Mouse (Mus musculus) left cerebral cortex, postnatal 14 days (tissue): ENCODE measurements at regions not wholly inside any gene's neighbourhood (a gene's known extent, or its start where the extent isn't known, plus 50 kb on each side); places are given as distances from the start of the nearest gene placed in this dataset.
"Not testable (repeated sequence)": the region's sequence is repeated elsewhere in the genome, so short reads cannot be mapped to it uniquely, and the experiment has no call there.

Experiments
- DNase-seq, 2 experiments: peaks; one replicate each; pipeline ENCODE4 v3.0.0; 2021 to 2022; ENCODE audit warnings: low spot score in 2 of 2, mixed read lengths in 1 of 2
- intact Hi-C: fragments of 180-260 bp; cut with DNase I; formaldehyde crosslinking; loops from one replicate; pipeline ENCODE4 v1.15.1; 2025

DNA sequence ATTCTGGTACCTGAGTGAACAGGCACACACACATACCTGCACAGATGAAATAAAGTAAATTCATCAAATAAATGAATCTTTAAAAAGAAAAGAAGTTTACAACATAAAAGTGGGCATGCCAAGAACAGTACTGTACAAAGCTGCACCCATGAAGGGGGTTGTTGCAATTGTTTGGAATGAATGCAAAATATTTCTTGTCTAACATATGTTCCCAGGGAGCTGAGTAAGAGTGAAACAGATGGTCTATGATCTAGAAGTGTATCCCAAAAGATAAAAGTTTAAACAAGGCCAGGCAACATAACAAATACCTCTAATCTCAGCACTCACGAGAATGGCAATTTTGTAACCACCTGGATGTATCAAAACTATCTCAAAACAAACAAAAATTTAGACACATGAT, 1685.5 kb upstream of the Dsel start:
- DNase-seq, result peak in 1 of 2 experiments; percentile 2

DNA sequence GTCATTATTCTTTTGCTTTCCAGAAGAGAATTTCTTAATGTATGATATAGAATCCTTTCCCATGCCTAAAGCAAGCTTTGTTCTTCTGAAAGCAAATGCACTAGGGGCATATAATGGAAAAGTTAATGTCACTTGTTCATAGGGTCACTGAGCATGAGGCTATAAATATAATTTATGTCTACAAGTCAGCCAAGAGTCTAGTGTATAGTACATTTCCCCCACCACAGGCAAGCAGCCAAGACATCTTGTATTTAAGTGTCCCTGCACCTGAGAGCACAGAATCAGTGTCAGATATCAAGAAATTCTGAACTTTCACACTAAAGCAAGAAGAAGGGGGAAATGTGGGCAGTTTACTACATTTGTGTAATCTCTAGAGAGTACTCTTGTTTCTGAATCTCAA, 1675.3 kb upstream of the Dsel start:
- intact Hi-C loops, result no loop called here
- no peak for DNase-seq

More for the DNA sequence above, 1685.5 kb upstream of the Dsel start:
- intact Hi-C loops, result no loop called here

DNA sequence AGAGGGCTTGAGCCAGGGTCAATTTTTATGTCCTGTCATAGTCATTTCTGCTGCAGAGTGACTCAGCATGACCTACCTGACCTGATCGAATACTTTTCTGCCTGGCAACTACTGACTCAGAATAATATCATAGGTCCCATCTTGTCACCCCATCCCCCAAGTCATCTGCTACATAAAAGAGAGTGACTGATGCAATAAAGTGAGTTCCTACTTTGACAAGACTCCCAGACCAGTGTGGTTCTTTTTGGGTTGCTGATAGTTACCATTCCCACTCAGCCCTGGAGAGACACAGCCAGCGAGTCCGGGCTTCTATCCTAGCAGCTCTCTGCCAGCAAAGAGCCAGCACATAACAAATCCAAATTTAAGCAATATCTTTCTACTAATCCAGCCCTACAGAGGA, 1665.8 kb upstream of the Dsel start:
- DNase-seq, result no peak
- intact Hi-C loops, result no loop called here

DNA sequence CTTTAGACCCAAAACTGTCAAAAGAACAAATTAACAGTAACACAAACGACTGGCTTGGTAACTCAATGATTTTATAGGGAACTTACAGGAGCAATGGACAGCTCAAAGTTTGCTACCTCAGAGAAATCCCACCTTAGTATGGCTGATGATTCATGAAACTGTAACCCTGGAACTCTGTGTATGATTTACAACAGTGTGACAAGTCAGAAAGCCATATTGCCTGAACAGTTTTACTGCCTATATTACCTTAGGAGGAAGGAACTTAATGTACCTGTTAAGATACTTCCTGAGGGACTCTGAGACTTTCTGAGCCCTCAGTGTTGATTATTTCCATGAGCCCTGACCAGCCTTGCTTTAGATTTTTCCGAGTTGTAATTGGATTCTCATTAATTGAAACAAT, 1631.3 kb upstream of the Dsel start:
- intact Hi-C loops, result no loop called here
- no peak for DNase-seq

DNA sequence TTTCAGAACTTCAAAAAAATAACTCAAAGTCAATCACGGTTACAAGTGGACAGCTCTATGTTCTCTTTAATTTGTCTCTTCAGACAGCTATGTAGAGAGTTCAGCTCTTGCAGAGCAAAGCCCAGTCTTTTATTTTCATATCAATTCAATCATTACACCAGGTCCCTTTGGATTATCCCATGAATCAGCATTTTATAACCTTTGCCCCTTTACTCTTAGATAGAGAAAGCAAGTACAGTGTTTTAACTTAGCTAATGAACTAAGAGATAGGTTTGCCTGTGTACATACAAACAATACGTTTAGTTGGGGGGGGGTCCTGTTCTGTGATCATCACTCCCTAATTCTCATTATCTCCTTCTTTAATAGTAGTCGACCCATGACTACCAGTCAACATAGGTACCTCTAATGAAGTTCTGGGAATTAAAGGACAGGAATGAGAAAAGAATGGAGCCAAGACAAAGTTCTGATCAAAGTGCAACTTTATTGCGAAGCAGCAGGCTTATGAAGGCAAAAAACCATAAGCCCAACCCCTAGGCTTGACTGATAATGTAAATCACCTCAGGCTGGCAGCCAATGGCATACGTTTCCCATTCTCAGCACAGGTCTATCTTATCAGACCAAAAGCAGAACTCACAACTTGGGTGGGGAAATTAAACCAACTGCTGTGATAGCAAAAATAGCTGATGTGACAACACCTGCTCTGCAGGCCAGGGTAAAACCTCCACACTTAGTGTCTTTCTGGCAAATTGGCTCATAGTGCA, 1625.7 kb upstream of the Dsel start:
- intact Hi-C loops, result no loop called here
- no peak for DNase-seq

DNA sequence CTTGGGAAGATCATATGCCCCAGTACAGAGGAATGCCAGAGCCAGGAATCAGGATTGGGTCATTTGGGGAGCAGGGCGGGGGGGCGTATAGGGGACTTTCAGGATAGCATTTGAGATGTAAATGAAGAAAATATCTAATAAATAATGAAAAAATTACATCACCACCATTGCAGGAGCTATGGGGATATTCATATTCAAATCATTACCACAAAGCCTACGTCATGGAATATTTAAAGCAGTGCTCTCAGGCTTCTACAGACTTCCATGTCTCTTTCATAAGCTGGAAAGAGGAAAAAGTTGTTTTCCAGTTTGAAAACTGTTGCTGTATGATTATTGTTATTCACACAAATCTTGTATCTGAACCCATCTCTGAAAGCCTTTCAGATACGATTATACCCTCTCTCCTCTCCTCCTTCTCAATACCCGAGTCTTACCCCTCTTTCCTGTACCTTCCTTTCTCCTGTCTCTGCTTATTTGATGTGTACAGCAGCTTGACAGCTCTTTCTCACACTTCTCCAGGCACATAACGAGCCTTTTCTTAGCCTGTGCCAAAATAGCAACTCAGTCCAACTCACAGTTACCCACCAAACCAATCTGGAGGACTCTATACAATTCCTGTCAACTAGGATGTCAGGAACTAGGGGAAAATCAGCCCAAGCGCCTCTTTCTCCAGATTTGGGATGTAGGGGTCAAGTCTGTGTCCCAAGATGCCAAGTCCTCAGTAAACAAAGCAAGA, 1592.0 kb upstream of the Dsel start:
- intact Hi-C loops, result no loop called here
- DNase-seq, result peak; percentile 3 to 12

DNA sequence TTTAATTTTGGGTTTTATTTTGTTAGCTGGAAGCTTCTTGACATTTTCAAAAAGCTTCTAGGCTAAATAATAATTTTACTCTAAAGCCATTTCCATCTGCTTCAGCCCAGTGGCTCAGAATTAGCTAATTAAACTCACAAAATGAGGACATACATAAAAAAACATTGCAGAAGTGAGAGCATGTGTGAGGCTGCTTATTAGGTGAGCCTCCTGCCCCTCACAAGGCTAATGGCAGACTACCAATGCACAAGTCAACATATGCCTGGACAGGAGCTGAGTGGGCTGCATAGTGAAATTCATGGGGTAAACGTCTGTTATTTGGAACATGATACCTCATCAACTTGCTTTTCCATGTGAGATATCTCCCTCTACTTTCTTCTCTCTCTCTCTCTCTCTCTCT, 1569.0 kb upstream of the Dsel start:
- no peak for DNase-seq
- intact Hi-C loops, result no loop called here

DNA sequence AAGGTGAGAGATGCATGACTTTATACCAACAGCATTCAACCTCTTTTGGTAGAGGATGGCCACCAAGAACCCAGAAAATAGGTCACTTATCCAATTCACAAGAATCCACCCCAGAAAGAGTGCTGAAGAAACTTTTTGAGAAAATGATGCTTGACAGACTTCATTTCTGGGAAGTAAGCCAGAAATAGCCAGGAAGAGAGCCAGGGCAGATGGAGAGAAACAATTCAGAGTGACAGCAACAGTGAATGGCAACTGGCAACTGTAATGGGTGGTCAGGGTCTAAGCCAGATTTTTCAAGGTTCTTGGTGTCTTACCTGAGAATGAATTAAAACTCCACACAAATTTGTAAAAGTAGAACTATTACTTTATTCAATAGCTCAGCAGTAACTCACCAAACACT, 1566.5 kb upstream of the Dsel start:
- DNase-seq, result peak in 1 of 2 experiments; percentile 2
- intact Hi-C loops, result no loop called here

DNA sequence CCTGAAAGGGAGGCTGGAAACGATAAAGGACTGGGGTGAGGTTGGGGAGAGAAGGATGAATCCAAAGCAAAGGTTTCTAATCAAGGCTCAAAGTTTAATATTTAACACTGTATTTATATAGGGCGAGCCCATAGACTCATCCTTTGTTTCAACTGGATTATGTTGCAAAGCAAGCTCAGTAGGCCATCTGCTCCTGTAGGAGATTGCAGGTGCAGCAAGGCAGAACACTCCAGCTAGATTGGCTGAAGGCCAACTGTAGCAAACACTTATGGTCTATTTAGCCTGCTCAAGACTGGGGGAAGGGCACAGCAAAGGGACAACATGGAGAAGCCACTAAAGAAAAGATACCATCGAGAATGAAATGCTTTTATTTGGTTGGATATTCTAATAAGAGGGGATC, 1548.1 kb upstream of the Dsel start:
- peak in 1 of 2 experiments; percentile 16 for DNase-seq
- intact Hi-C loops, result no loop called here

DNA sequence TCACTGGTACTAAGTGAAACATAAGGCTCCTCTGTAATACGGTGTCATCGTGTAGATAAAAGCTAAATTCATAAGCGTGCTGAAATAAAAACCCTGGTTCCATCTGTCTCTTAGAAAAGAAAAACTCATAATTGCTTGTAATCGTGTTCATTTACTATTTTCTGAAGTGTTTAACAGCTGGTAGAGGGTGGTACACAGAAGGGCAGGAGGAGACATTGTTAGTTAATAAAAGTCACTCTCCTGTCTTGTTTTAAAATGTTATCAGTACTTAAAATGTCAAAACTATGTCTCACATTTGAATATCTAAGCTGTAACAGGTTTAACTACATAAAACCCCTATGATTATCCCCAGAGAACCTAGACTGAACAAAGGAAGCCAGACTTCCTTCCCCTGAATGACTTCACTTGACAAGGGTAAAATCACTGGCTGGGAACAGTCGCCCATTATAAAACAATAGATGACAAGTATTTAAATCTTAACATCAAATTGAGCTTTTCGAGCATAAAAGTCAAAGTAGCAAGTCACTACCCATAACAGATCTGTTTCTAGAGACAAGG, 1530.6 kb upstream of the Dsel start:
- DNase-seq, result peak in 1 of 2 experiments; percentile 8

DNA sequence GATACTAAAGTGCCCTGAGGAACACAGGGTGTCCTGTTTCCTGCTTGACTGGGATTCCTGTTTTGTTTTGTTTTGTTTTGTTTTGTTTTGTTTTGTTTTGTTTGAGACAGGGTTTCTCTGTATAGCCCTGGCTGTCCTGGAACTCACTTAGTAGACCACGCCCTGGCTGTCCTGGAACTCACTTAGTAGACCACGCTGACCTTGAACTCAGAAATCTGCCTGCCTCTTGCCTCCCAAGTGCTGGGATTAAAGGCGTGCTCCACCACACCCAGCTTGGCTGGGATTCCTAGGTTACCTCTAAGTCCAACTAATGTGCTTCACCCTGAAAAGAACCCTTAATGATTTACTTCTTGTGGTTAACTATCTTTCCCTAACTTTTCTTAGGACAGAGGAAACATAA, 1529.6 kb upstream of the Dsel start:
- DNase-seq, result not testable (repeated sequence)

More for the DNA sequence above, 1530.6 kb upstream of the Dsel start:
- intact Hi-C loops, result no loop called here

DNA sequence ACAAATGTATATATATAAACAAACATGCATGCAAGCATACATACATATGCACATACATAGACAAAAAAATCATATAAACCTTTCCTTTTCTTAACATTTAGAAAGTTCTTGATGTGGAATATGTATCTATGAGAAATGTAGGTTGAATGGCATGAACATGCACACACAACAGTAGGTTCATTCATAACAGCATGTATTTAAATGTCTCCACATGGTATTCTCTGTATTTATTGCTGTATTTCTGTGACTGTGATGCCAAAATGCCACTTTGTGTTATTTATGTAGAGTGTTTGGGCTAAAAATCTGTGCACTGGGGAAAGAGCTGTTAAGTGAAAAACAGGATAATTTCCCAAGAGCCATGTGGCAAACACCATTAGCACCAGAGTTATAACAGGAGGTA, 1528.2 kb upstream of the Dsel start:
- no peak for DNase-seq
- intact Hi-C loops, result no loop called here

More for the DNA sequence above, 1529.6 kb upstream of the Dsel start:
- intact Hi-C loops, result not testable (repeated sequence)

DNA sequence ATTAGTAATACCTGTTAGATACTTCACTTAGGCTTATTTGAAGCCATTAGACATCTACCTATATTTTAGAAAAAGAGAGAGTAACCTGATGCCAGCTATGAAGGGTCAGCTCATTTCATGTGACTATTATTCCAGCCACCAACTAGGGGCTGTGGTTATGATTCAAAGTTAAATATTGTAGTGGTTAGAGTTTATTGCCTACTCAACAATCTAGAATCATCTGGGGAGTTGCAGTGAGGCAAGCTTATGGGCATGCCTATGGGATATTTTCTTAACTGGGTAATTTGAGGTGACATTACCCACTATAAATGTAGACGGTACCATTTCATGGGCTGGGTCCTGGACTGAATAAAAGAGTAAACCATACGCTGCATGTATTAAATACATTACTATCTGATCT, 1525.2 kb upstream of the Dsel start:
- DNase-seq, result no peak
- intact Hi-C loops, result no loop called here

DNA sequence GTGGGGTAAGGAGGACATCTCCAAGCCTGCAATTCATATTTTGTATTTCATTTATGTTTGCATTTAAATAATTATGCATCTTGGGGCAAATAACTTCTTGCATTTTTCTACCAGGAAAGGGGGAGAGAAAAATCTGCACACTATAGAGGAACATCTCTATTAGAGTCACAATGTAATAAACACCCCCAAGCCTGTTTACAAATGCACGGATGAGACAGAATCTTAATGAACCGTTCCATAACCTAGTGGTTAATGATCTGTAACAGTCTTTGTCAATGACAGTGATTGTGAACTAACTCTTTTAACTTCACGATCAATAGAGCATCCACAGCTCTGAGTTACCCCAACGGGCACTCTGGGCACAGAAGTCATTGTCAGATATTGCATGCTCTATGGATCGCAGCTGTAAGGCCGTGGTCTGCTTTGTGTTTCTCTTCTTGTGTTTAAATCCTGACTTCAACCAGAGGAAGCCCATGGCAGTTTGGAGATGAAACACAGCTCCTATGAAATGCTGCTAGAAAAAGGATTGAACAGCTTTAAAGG, 1520.2 kb upstream of the Dsel start:
- intact Hi-C loops, result no loop called here
- no peak for DNase-seq

DNA sequence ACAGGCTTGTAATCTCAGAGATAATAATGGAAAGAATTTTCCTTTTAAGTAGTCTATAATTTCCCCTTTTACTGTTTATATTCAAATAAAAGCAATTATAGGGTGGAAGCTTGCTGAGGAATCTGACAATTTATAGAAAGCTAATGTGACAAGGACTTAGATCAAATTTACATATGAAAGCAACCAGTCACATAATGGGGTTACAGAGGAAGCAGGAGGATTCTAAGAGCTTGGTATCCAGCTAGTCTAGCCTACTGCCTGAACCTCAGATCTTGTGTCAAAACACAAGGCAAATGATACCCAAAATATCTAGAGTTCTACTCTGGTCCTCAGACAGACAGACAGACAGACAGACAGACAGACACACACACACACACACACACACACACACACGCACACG, 1519.0 kb upstream of the Dsel start:
- DNase-seq, result no peak
- intact Hi-C loops, result no loop called here

DNA sequence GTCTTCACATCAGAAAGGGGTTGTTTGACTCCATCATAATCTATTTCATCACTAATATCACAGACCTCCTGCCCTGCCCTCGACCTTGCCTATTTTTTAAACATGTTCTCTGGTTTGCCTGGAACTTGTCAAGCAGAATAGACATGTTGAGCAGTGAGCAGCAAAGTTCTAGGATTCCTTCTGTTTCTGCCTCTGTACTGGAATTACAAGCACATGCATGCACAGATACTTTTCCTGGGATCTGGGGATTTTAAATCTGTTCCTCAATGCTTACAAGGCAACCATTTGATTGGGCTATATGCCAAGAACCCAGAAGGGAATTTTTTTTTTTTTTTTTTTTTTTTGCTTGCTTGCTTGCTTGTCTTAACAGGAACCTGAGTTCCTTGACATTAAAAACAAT, 1508.0 kb upstream of the Dsel start:
- intact Hi-C loops, result no loop called here
- DNase-seq, result no peak

DNA sequence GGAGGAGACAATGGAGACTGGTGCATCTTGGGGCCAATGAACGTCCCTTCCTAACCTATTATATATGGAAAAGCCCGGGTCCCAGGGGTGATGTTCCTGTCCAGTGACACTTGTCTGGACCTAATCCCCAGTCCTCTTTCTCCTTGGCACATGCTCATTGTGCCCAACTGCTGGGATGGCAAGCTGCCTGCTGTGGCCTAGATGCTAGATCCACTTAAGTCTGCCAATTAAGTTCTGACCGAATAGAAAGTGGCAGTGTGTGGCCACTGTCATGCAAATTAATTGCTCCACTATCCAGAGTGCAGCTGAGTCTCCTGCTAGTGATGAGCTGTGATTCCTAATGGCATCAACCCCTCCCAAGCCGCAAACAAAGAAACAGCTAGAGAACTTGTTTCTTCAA, 1493.5 kb upstream of the Dsel start:
- intact Hi-C loops, result no loop called here
- no peak for DNase-seq

DNA sequence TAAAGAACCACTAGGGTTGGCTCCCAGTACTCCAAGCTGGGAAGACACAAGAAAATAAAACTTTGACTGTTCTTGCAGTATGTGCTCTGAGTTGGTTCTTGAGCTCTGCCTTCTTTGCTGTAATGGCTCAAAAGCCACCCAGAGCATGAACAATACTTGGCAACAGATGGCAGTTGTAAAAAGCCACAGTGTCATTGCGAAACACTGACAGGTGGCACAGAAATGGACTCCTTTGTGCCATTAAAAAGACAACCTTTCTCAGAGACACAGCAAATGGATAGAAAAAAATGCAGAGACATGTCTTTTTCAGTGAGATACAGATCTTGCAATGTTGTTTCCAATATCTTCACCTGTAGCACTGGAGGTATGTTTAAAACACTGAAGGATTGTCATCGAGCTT, 1443.3 kb upstream of the Dsel start:
- intact Hi-C loops, result no loop called here
- no peak for DNase-seq

DNA sequence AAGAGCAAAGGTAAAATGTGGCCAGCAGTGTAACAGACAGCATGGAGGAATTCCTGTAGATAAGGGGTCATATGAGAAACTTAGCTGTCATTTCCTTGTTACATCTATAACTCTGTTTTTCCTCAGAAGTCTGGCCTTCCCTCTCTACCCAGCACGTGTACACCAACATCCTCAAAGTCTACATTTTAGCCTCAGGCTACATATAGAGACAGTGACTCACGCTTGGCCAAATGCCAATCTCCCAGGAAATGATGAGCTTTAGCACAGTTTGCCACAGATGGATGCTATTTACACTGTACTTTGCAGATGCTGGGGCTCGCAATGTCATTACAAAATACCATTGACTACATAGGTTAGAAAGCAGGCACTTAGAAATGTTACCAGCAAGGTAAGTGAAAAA, 1433.1 kb upstream of the Dsel start:
- DNase-seq, result peak; percentile 78 to 88
- intact Hi-C loops, result no loop called here

DNA sequence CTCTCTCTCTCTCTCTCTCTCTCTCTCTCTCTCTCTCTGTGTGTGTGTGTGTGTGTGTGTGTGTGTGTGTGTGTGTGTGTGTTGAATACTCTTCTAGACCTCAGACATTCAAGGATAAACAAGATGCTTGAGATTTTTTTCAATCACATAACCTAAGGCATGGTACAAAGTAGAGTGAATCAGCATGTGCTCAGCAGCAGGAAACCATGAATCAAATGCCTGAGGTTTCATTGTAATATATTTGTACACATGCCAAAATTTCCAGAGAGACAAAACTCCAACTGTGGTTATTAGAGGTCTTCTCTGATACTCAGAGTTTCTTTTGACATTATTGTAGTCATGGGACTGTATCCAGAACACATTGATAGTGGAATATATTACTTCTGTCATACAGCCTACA, 1423.5 kb upstream of the Dsel start:
- no peak for DNase-seq
- intact Hi-C loops, result no loop called here

DNA sequence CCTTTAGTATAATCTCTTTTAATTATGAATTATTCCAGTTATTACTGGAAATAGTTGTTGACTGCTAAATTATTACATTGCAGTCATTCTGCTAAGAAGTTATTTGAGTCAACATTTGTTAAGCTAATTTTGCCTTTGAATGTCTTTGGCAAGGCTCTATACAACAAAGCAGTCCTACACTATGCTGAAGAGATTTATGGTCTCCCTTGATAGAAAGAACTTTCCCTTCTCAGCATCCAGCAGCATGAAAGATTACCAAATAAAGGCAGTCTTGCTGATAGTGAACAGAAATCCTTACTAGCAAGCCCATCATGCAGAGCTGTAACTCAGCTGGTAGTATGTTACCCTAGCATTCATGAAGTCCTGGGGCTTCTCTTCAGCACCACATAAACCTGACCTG, 1419.4 kb upstream of the Dsel start:
- DNase-seq, result no peak
- intact Hi-C loops, result no loop called here
